In the genomic region with DNA sequence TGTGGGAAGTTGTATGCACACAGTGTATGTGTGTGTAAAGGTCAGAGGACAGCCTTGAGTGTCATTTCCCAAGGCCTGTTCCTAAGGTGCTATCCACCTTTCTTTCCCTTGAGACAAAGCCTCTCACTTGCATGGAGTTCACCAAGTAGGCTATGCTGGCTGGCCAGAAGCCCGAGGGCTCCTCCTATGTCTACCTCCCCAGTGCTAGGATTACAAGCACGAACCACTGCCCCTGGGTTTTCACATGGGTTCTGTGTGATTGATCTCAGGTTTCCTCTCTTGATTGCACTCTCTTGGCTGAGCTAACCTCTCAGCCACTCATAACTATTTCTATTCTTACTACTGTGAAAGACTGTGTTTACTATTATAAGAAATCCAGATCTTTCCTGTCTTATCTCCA, we compare ENCODE assay signal across 21 mouse cellular contexts. TPM values are rescaled to one million over a fixed set of nuclear protein-coding genes. Genes with fewer than 3 reads are reported as not detected.
A peak's percentile ranks its signal among the peaks of the same experiment; 100 is the strongest.
DNase-seq lines count a peak whose midpoint lies in the region; TF ChIP-seq lines count a peak whose summit lies in the region.
"Had no signal": no experiment of that assay in that cellular context is flagged by ENCODE, and none has a peak within 500 bp of the region (broad histone marks: within the 10 kb centered on the region; RNA-seq: fewer than 3 reads in every experiment).

No protein-coding gene starts in this region.

- peak overlapping the region; percentile 81 for H3K27ac ChIP-seq in gastrocnemius, adult 2 months
- H3K27ac ChIP-seq: embryonic facial prominence, embryonic 13.5 days; forebrain, embryonic 10.5 days; forebrain, embryonic 13.5 days; heart, embryonic 10.5 days; heart, embryonic 13.5 days; hindbrain, embryonic 10.5 days; hindbrain, embryonic 13.5 days; intestine, embryonic 15.5 days had no signal

- H3K4me3 ChIP-seq in gastrocnemius, adult 2 months = no peak overlapping the region
- H3K4me3 ChIP-seq: embryonic facial prominence, embryonic 13.5 days; forebrain, embryonic 10.5 days; forebrain, embryonic 13.5 days; heart, embryonic 10.5 days; heart, embryonic 13.5 days; hindbrain, embryonic 10.5 days; hindbrain, embryonic 13.5 days; intestine, embryonic 15.5 days had no signal

- intact Hi-C loops in gastrocnemius, adult 2 months (cut with DNase I) = loop anchor here (5.0 kb wide), 2 partner anchors 55 to 230 kb away; a partner anchor contains a TSS
- intact Hi-C loops in heart, postnatal 14 days (cut with DNase I) = no loop called here

- TF ChIP-seq CTCF in gastrocnemius, adult 2 months (IDR thresholded peaks at IDR 0.05) = no peak

- peak; percentile 87 for DNase-seq in gastrocnemius, adult 2 months
- DNase-seq in gastrocnemius, postnatal 4 days (ENCODE audit: low spot score in 2 of 2) = no peak
- peak; percentile 9 for DNase-seq in heart, adult 8-10 months (ENCODE audit: low spot score)
- DNase-seq in heart, postnatal 14 days = no peak
- DNase-seq in skeletal muscle tissue, adult 2 months (ENCODE audit: low read depth, low spot score) = peak; percentile 82
- no peak for DNase-seq in spleen, adult 18-20 months
- DNase-seq: adrenal gland, adult 2 months; adrenal gland, postnatal 14 days; cerebellum, adult 11 months; cerebellum, adult 2 months; cerebellum, adult 9-11 months; cerebellum, postnatal 25 days; kidney, adult 11 months had no signal

RNA-seq across cellular contexts. Expression of a gene that starts 54.8 kb away (rescaled TPM):
- total RNA-seq in gastrocnemius, adult 2 months (2021) = 10 to 100 TPM in 1 of 2 experiments, 1 to 10 TPM in 1; 6.9 to 10.9 TPM
- 10 to 100 TPM; 22.5 to 27.7 TPM for total RNA-seq in gastrocnemius, postnatal 4 days (2021)
- total RNA-seq in heart, adult 8-10 months (2022) = 1 to 10 TPM; 7.3 to 8.4 (median 8.0) TPM
- total RNA-seq in heart, postnatal 14 days (2021) = 10 to 100 TPM; 17.7 to 23.1 TPM

Comparison
In these comparisons a context has a peak if more than half of its experiments do, and no peak if none do; other contexts are left out.
1. DNase-seq: peak in gastrocnemius, adult 2 months (single experiment), heart, adult 8-10 months (single experiment) and skeletal muscle tissue, adult 2 months (single experiment); none in gastrocnemius, postnatal 4 days (0 of 2), heart, postnatal 14 days (0 of 2) and spleen, adult 18-20 months (0 of 2).